Mouse (Mus musculus): ENCODE data around the gene Shroom2. TPM values are rescaled to one million over a fixed set of nuclear protein-coding genes. Genes with fewer than 3 reads are reported as not detected.

Shroom2 gene
- polyA plus RNA-seq, 1 experiment from 2014 or later: 7.1 TPM

- H3K4me2 ChIP-seq: no peak overlapping the region
- H3K4me3 ChIP-seq (ENCODE audit: low read depth, low read length): no peak overlapping the region
- no peaks in the 10 kb centered on the region; the same call in 1 of the 2 replicates for H3K27me3 ChIP-seq (ENCODE audit: control insufficient read depth, insufficient read depth, low read length)
- ATAC-seq (ENCODE audit: low FRiP score) (no peak), DNase-seq (ENCODE audit: low spot score, missing footprints) (no peak)
- no peak overlapping the region for H3K9ac ChIP-seq (ENCODE audit: low read length)
- H3K4me1 ChIP-seq (ENCODE audit: control insufficient read depth, insufficient read depth, low read length): no peaks in the 10 kb centered on the region
- WGBS: 69% methylated on average over 2 of the region's 2 CpGs
- no peak overlapping the region for H3K27ac ChIP-seq (ENCODE audit: low read depth, low read length)
- H3K36me3 ChIP-seq (ENCODE audit: control insufficient read depth, insufficient read depth, low read length): no peaks in the 10 kb centered on the region
- H3K9me3 ChIP-seq (ENCODE audit: control insufficient read depth, low read length): no peaks in the 10 kb centered on the region
Measured at GRCm38 (mm10) chrX:152762855-152763254, 6.4 kb downstream of the Shroom2 start.

GRCm38 (mm10) chrX:152762437-152762836 is 6.8 kb downstream of the Shroom2 start:
- H3K27ac ChIP-seq (ENCODE audit: low read depth, low read length): no peak overlapping the region
- no peaks in the 10 kb centered on the region for H3K9me3 ChIP-seq (ENCODE audit: control insufficient read depth, low read length)
- no peaks in the 10 kb centered on the region; the same call in 1 of the 2 replicates for H3K27me3 ChIP-seq (ENCODE audit: control insufficient read depth, insufficient read depth, low read length)
- 50% methylated on average over 2 of the region's 2 CpGs for WGBS
- no peak for DNase-seq (ENCODE audit: low spot score, missing footprints)
- no peak overlapping the region for H3K4me2 ChIP-seq
- ATAC-seq (ENCODE audit: low FRiP score): no peak
- no peaks in the 10 kb centered on the region for H3K4me1 ChIP-seq (ENCODE audit: control insufficient read depth, insufficient read depth, low read length)
- no peaks in the 10 kb centered on the region for H3K36me3 ChIP-seq (ENCODE audit: control insufficient read depth, insufficient read depth, low read length)
- H3K4me3 ChIP-seq (ENCODE audit: low read depth, low read length): no peak overlapping the region
- no peak overlapping the region for H3K9ac ChIP-seq (ENCODE audit: low read length)

- Histone ChIP-seq H3K4me3 (ENCODE audit: low read depth, low read length) (no peak overlapping the region), H3K36me3 (ENCODE audit: control insufficient read depth, insufficient read depth, low read length) (no peaks in the 10 kb centered on the region), H3K4me2 (no peak overlapping the region), H3K9ac (ENCODE audit: low read length) (no peak overlapping the region), H3K27ac (ENCODE audit: low read depth, low read length) (no peak overlapping the region), H3K9me3 (ENCODE audit: control insufficient read depth, low read length) (no peaks in the 10 kb centered on the region), H3K27me3 (ENCODE audit: control insufficient read depth, insufficient read depth, low read length) (no peaks in the 10 kb centered on the region; the same call in 1 of the 2 replicates), H3K4me1 (ENCODE audit: control insufficient read depth, insufficient read depth, low read length) (no peaks in the 10 kb centered on the region)
- DNase-seq (ENCODE audit: low spot score, missing footprints): no peak
- no peak for ATAC-seq (ENCODE audit: low FRiP score)
- WGBS: 92% methylated on average over 5 of the region's 5 CpGs
Measured at GRCm38 (mm10) chrX:152756293-152756692, 13.0 kb downstream of the Shroom2 start.

DNA sequence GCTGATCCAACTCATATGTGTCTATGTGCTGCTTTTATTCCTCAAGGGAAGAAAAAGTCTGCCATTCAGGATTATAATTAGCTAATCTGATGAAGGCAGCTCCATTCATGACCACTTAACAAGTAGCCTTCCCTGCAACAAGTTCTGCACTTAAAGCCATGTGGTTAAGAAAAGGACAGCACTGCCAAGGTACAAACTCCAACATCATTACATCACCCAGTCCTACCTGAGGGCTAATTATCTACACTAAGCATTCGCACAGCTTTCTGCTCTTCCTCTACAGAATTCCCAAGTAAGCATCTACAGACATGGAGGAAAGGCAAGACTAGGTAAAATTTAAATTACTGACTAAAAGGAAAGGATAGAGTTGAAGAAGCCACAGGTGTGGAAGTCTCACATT is 13.4 kb downstream of the Shroom2 start:
- Histone ChIP-seq H3K27me3 (ENCODE audit: control insufficient read depth, insufficient read depth, low read length) (no peaks in the 10 kb centered on the region; the same call in 1 of the 2 replicates), H3K4me3 (ENCODE audit: low read depth, low read length) (no peak overlapping the region), H3K36me3 (ENCODE audit: control insufficient read depth, insufficient read depth, low read length) (no peaks in the 10 kb centered on the region), H3K4me2 (no peak overlapping the region), H3K9me3 (ENCODE audit: control insufficient read depth, low read length) (no peaks in the 10 kb centered on the region), H3K9ac (ENCODE audit: low read length) (no peak overlapping the region), H3K27ac (ENCODE audit: low read depth, low read length) (no peak overlapping the region), H3K4me1 (ENCODE audit: control insufficient read depth, insufficient read depth, low read length) (no peaks in the 10 kb centered on the region)
- no peak for ATAC-seq (ENCODE audit: low FRiP score)
- 92% methylated on average over 1 of the region's 1 CpGs for WGBS
- no peak for DNase-seq (ENCODE audit: low spot score, missing footprints)

- Histone ChIP-seq H3K4me3 (ENCODE audit: low read depth, low read length) (no peak overlapping the region), H3K36me3 (ENCODE audit: control insufficient read depth, insufficient read depth, low read length) (no peaks in the 10 kb centered on the region), H3K27me3 (ENCODE audit: control insufficient read depth, insufficient read depth, low read length) (peaks cover 13% of the 10 kb centered on the region), H3K9me3 (ENCODE audit: control insufficient read depth, low read length) (no peaks in the 10 kb centered on the region), H3K27ac (ENCODE audit: low read depth, low read length) (no peak overlapping the region), H3K4me2 (no peak overlapping the region), H3K4me1 (ENCODE audit: control insufficient read depth, insufficient read depth, low read length) (no peaks in the 10 kb centered on the region), H3K9ac (ENCODE audit: low read length) (no peak overlapping the region)
- DNase-seq (ENCODE audit: low spot score, missing footprints) (no peak), ATAC-seq (ENCODE audit: low FRiP score) (no peak)
- WGBS: 76% methylated on average over 2 of the region's 2 CpGs
Measured at GRCm38 (mm10) chrX:152745925-152746324, 23.3 kb downstream of the Shroom2 start.

DNA sequence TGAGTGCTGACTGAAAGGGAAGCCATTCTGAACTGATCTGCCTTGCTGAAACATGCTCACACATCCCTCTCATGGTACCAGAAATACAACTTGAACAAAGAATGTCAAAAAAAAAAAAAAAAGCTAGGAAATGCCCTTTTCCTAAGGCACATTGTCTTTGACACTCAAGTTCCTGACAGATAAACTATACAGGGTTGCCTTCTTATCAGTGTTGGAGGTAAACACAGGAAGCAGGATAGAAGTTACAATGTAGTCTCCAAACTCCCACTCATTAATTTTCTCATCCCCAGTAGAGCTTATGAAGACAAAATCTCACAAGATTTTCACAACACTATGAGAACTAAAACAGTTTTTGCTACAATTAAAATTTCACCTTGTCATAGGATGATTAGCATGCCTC is 25.6 kb downstream of the Shroom2 start:
- H3K36me3 ChIP-seq (ENCODE audit: control insufficient read depth, insufficient read depth, low read length): no peaks in the 10 kb centered on the region
- H3K9me3 ChIP-seq (ENCODE audit: control insufficient read depth, low read length): no peaks in the 10 kb centered on the region
- H3K27me3 ChIP-seq (ENCODE audit: control insufficient read depth, insufficient read depth, low read length): peaks cover 27% of the 10 kb centered on the region
- no peak overlapping the region for H3K27ac ChIP-seq (ENCODE audit: low read depth, low read length)
- no peak overlapping the region for H3K4me3 ChIP-seq (ENCODE audit: low read depth, low read length)
- DNase-seq (ENCODE audit: low spot score, missing footprints): no peak
- no peak overlapping the region for H3K4me2 ChIP-seq
- no peak overlapping the region for H3K9ac ChIP-seq (ENCODE audit: low read length)
- H3K4me1 ChIP-seq (ENCODE audit: control insufficient read depth, insufficient read depth, low read length): no peaks in the 10 kb centered on the region
- ATAC-seq (ENCODE audit: low FRiP score): no peak

DNA sequence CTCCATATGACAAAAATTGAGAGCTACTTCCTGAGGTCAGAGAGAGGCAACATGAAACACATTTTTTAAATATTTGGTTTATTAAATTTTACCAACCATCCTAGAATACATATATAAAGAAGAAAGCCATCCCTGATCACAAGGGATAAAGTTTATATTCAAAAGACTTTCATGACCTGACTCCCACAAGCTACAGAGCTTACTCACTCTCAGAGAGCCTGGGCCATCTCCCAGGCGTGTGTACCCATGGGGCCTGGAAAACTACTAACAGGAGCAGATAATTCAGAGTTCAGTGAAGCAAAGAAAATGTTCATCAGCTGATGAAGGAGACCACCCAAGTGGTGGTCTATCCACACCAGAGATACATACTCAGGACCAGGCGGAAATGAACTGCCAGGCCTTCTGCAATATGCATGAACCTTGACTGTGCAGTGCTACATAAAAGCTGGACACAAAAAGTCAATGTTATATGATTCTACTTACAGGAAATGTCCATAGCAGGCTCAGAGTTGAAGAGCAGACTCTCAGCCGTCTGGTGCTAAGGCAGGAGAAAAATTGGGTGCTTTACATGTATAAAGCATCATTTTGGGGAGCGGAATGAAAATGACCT is 30.4 kb downstream of the Shroom2 start:
- Histone ChIP-seq H3K9ac (ENCODE audit: low read length) (no peak overlapping the region), H3K9me3 (ENCODE audit: control insufficient read depth, low read length) (no peaks in the 10 kb centered on the region), H3K27ac (ENCODE audit: low read depth, low read length) (no peak overlapping the region), H3K4me3 (ENCODE audit: low read depth, low read length) (no peak overlapping the region), H3K4me2 (no peak overlapping the region), H3K4me1 (ENCODE audit: control insufficient read depth, insufficient read depth, low read length) (no peaks in the 10 kb centered on the region), H3K27me3 (ENCODE audit: control insufficient read depth, insufficient read depth, low read length) (peaks cover 18% of the 10 kb centered on the region), H3K36me3 (ENCODE audit: control insufficient read depth, insufficient read depth, low read length) (no peaks in the 10 kb centered on the region)
- 70% methylated on average over 4 of the region's 4 CpGs for WGBS
- DNase-seq (ENCODE audit: low spot score, missing footprints) (no peak), ATAC-seq (ENCODE audit: low FRiP score) (no peak)

GRCm38 (mm10) chrX:152738191-152738590 is 31.1 kb downstream of the Shroom2 start:
- Histone ChIP-seq H3K4me2 (no peak overlapping the region), H3K36me3 (ENCODE audit: control insufficient read depth, insufficient read depth, low read length) (no peaks in the 10 kb centered on the region), H3K4me3 (ENCODE audit: low read depth, low read length) (no peak overlapping the region), H3K9me3 (ENCODE audit: control insufficient read depth, low read length) (no peaks in the 10 kb centered on the region), H3K9ac (ENCODE audit: low read length) (no peak overlapping the region), H3K4me1 (ENCODE audit: control insufficient read depth, insufficient read depth, low read length) (no peaks in the 10 kb centered on the region), H3K27ac (ENCODE audit: low read depth, low read length) (no peak overlapping the region), H3K27me3 (ENCODE audit: control insufficient read depth, insufficient read depth, low read length) (peaks cover 16% of the 10 kb centered on the region)
- ATAC-seq (ENCODE audit: low FRiP score) (no peak), DNase-seq (ENCODE audit: low spot score, missing footprints) (no peak)
- 64% methylated on average over 2 of the region's 2 CpGs for WGBS

GRCm38 (mm10) chrX:152735283-152735682 is 34.0 kb downstream of the Shroom2 start:
- Histone ChIP-seq H3K9ac (ENCODE audit: low read length) (no peak overlapping the region), H3K4me3 (ENCODE audit: low read depth, low read length) (no peak overlapping the region), H3K27me3 (ENCODE audit: control insufficient read depth, insufficient read depth, low read length) (peaks cover 20% of the 10 kb centered on the region), H3K4me1 (ENCODE audit: control insufficient read depth, insufficient read depth, low read length) (no peaks in the 10 kb centered on the region), H3K4me2 (no peak overlapping the region), H3K9me3 (ENCODE audit: control insufficient read depth, low read length) (no peaks in the 10 kb centered on the region), H3K27ac (ENCODE audit: low read depth, low read length) (no peak overlapping the region), H3K36me3 (ENCODE audit: control insufficient read depth, insufficient read depth, low read length) (no peaks in the 10 kb centered on the region)
- ATAC-seq (ENCODE audit: low FRiP score) (no peak), DNase-seq (ENCODE audit: low spot score, missing footprints) (no peak)

Measured in midbrain, embryonic 11.5 days (tissue).